Mouse (Mus musculus) lung, adult 2 months (tissue): Measurements from ENCODE around the gene Polr3b. TPM values are rescaled to one million over a fixed set of nuclear protein-coding genes. Genes with fewer than 3 reads are reported as not detected.

ENCODE experiments used
- DNase-seq: peaks from one replicate; pipeline ENCODE4 v3.0.0; 2022
- H3K4me1 ChIP-seq: fragments of 200-500 bp; 2 replicates; pipeline ENCODE4 v1.6.1; 2011; ENCODE audit warnings: low read length; ENCODE audit not compliant: control insufficient read depth, insufficient read depth
- H3K4me3 ChIP-seq: fragments of 200-500 bp; replicated peaks from 2 replicates; pipeline ENCODE3; 2011; ENCODE audit warnings: low read depth, mild to moderate bottlenecking, control low read depth, low read length; ENCODE audit errors: extremely low read depth
- CTCF ChIP-seq: fragments of 200-500 bp; IDR thresholded peaks from 2 replicates; pipeline ENCODE4 v1.5.1; 2011; ENCODE audit warnings: mild to moderate bottlenecking, low read length, control low read depth; ENCODE audit not compliant: insufficient read depth
- POLR2A ChIP-seq: fragments of 200-500 bp; IDR thresholded peaks from 2 replicates; pipeline ENCODE4 v1.6.1; 2011; ENCODE audit warnings: low read depth, mild to moderate bottlenecking, control low read depth, low read length, borderline replicate concordance; ENCODE audit errors: extremely low read depth
- WGBS: fragments of 180-500 bp; shearing (Covaris S2); methylation state at CpG from one replicate; pipeline ENCODE4 v1.1.7; 2018; 5-methylcytosine and 5-hydroxymethylcytosine counted together
- polyA plus RNA-seq: library from polyadenylated mRNA; depleted of rRNA; stranded (reverse); fragments of >200 nt; gene quantifications from 2 replicates; pipeline ENCODE4 v1.2.3, GENCODE M21; 2012; rRNA removed

Polr3b gene
- polyA plus RNA-seq, 1 experiment = 5.7 TPM

DNA sequence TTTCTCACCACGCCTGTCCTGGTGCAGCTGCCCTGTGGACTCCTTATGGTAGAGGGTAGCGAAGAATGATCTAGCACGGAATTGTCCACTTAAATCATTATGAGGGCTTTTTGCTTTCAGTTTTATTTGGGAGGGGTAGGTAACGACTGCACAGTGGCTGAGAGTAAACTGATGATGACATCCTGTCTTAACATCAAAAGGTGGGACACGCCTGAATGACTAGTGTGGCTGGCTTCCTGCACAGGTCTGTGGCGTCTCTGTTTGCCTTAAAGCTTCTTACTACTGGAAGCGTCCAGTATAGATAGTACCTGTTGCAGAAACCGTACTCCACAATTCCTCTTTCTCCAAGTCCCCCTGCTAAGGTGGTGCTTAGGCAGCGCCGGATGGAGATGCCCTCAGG, 146.7 kb downstream of the Polr3b start:
- no peak overlapping the region for H3K4me3 ChIP-seq
- H3K4me1 ChIP-seq = no peaks in the 10 kb centered on the region
- no peak for DNase-seq
- WGBS = 68% methylated on average over 10 of the region's 10 CpGs
- no peak for TF ChIP-seq CTCF
- no peak for TF ChIP-seq POLR2A

DNA sequence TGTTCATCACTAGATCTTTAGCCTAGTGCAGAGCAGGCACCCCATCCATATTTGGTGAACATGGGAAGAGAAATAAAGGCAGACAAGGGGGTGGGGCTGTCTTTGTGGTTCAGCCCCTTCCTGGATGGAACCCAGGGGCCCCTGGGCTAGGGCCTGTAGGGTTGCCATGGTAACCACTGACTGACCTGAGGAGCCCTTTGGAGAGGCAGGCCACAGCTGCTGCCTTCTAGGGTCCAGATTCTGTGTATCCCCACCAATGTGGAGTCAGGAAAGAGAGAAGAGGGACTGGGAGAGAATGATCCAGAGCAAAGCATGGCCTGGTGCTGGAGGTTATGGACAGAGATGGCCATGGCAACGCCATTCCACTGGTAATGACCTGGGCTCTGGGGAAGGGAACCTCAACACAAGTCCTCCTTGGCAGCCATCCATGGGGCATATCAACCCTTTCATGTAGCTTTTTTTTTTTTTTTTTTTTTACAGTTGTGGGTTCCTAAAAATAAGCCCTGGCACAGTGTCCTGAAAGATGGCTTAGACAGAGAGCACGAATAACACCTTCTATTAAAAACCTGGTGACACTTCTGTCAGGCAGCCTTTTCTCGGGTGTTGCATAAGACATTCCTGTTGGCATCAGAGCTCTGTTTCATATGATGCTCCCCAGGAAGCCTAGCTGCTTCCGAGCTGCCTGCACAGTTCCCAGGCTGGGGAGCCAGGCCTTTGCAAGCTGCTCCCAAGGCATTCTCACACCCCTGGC, 150.5 kb downstream of the Polr3b start:
- 58% methylated on average over 4 of the region's 4 CpGs for WGBS
- DNase-seq = no peak
- TF ChIP-seq CTCF (no peak), POLR2A (no peak)
- Histone ChIP-seq H3K4me1 (no peaks in the 10 kb centered on the region; the same call in 1 of the 2 replicates), H3K4me3 (no peak overlapping the region)

DNA sequence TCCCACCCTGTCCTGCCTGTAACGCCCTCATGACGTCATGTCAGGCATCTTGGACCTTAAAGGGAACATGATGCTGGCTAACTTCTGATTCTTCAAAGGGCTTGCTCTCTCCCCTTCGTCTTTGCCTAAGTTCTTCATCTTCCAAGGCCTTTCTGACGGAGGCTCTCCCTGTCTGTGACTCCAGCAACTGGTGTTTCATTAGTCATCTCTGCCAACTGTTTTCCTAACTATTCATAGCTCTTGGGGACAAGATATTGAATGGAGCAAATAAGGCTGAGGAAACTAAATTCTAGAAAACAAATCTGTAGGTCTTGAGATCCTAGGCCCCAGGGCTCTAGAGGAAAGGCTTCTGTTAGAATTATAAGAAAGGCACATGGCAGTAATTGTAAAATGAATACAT, 151.8 kb downstream of the Polr3b start:
- DNase-seq = no peak
- Histone ChIP-seq H3K4me1 (no peaks in the 10 kb centered on the region; the same call in 1 of the 2 replicates), H3K4me3 (no peak overlapping the region)
- WGBS = 87% methylated on average over 4 of the region's 4 CpGs
- TF ChIP-seq POLR2A (no peak), CTCF (no peak)

DNA sequence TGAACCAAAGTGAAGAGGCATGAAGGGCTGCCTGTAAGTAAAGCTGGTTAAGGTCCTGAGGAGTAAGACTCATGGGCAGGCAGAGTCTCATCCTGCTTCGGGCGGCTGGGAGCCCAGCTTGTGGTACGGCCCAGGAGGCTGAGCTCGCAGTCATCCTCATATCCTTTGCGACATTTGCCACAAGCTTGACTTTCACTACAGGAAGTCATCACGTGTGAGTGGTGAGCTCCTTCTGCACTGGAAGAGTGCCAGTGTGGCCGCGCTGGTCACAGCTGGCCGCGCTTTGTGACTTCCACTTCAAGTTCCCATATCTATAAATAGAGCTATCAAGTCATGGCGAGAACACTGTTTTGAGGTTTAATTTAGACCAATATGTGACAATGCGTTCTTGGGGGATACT, 152.5 kb downstream of the Polr3b start:
- DNase-seq = peak; percentile 23
- Histone ChIP-seq H3K4me1 (no peaks in the 10 kb centered on the region; the same call in 1 of the 2 replicates), H3K4me3 (no peak overlapping the region)
- WGBS = 19% methylated on average over 12 of the region's 12 CpGs
- no peak for TF ChIP-seq CTCF
- TF ChIP-seq POLR2A = no peak

Other genes with a start within 250 kb of the Polr3b start
- gene Nuak1, start 181.7 kb upstream of the Polr3b start, polyA plus RNA-seq = 19.2 and 24.3 TPM in 2 replicates
- gene Ckap4, start 88.2 kb upstream of the Polr3b start, polyA plus RNA-seq = 20.9 and 26.5 TPM in 2 replicates
- gene Tcp11l2, start 45.7 kb upstream of the Polr3b start, polyA plus RNA-seq = 65.6 and 97.0 TPM in 2 replicates
- 0.05 and 0.13 TPM in 2 replicates for gene Rfx4, start 133.8 kb downstream of the Polr3b start, polyA plus RNA-seq